ENCODE assay signal across 8 mouse cellular contexts in the genomic region with DNA sequence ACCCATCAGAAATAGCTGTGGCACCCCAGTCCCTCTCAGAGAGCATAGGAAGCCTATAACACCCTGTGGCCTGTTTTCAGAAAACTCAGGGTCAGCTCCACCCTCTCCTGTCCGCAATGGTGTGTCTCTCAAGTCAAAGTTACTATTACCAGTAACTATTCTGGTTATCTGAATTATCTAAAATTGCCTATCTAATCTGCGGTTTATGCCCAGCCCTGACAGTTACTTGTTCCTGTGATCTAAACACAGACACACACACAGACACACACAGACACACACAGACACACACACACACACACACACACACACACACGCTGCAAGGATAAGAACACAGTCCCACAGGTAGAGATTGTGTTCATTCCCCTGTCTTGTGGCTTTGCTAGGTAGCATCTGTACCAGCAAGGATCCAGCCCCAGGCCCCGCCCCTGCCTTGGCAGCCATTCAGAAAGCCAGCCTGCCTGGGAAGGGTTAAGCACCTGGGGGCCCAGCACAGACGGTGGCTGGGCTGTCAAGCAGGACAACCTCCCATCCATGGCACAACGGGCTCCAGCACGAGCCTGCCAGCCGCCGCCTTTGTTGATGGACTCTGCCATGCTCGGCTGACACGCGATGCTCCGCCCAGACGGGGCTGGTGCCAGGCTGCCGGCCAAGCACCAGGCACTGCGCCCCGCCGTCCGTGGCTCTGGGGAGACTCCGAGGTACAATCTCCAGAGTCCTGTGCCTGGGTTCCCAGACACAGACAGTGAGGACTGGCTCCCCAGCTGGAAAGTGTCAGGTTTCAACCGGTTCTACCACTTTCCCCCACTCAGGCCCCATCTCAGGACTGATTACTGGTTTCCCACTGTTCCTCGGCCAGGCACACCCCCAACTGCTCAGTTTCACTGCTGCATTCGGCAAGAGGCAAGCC. TPM values are rescaled to one million over a fixed set of nuclear protein-coding genes. Genes with fewer than 3 reads are reported as not detected.
DNase-seq lines count a peak whose midpoint lies in the region; ATAC-seq and TF ChIP-seq lines count a peak whose summit lies in the region.

No protein-coding gene starts in this region.

- no peak for TF ChIP-seq CTCF in spleen, adult 2 months (IDR thresholded peaks at IDR 0.05; ENCODE audit: extremely low read depth, insufficient read depth, insufficient read length, insufficient replicate concordance)

- peaks cover 85% of the 10 kb centered on the region for H3K4me1 ChIP-seq in intestine, embryonic 14.5 days (replicated peaks; ENCODE audit: control insufficient read depth, insufficient read depth, low read length)
- H3K4me1 ChIP-seq in limb, embryonic 10.5 days: peaks cover 94% of the 10 kb centered on the region
- H3K4me1 ChIP-seq in spleen, adult 2 months (ENCODE audit: control insufficient read depth, insufficient read depth, insufficient read length): peaks cover 56% of the 10 kb centered on the region

- peak overlapping the region; percentile 98 for H3K27ac ChIP-seq in intestine, embryonic 14.5 days (ENCODE audit: low read depth)
- H3K27ac ChIP-seq in limb, embryonic 10.5 days: peak overlapping the region; percentile 90
- peak overlapping the region; percentile 55 for H3K27ac ChIP-seq in spleen, adult 2 months (ENCODE audit: insufficient read depth, low read length)

- H3K4me3 ChIP-seq in intestine, embryonic 14.5 days (ENCODE audit: low read depth, low read length): peak overlapping the region; percentile 37
- peak overlapping the region; percentile 50 for H3K4me3 ChIP-seq in limb, embryonic 10.5 days
- peak overlapping the region; percentile 52; the same call in 1 of the 2 replicates for H3K4me3 ChIP-seq in spleen, adult 2 months (ENCODE audit: extremely low read depth, insufficient read depth, insufficient read length)

- 6% methylated on average over 23 of the region's 23 CpGs for WGBS in intestine, embryonic 14.5 days
- WGBS in limb, embryonic 10.5 days: 5% methylated on average over 23 of the region's 23 CpGs
- 11% methylated on average over 23 of the region's 23 CpGs for WGBS in spleen, adult 2 months

- no peaks in the 10 kb centered on the region for H3K9me3 ChIP-seq in intestine, embryonic 14.5 days (ENCODE audit: control insufficient read depth, low read length)
- H3K9me3 ChIP-seq in limb, embryonic 10.5 days (replicated peaks): no peaks in the 10 kb centered on the region

- peak overlapping the region; percentile 58 for H3K4me2 ChIP-seq in intestine, embryonic 14.5 days (ENCODE audit: low read length)

- peak overlapping the region; percentile 47 for H3K9ac ChIP-seq in intestine, embryonic 14.5 days (ENCODE audit: low read length)

- peak; percentile 86 for ATAC-seq in intestine, embryonic 14.5 days (replicated peaks; ENCODE audit: low FRiP score, low TSS enrichment, low read depth)

- H3K27me3 ChIP-seq in intestine, embryonic 14.5 days (replicated peaks; ENCODE audit: control insufficient read depth, insufficient read depth, low read length): no peaks in the 10 kb centered on the region
- H3K27me3 ChIP-seq in limb, embryonic 10.5 days (ENCODE audit: low read depth, poor library complexity, severe bottlenecking): peaks cover 16% of the 10 kb centered on the region; the same call in 1 of the 2 replicates
- no peaks in the 10 kb centered on the region for H3K27me3 ChIP-seq in spleen, adult 2 months (ENCODE audit: control insufficient read depth, insufficient read depth, low read length)

- peak; percentile 75 for DNase-seq in ovary, adult 18-20 months (ENCODE audit: low spot score)
- DNase-seq in ovary, postnatal 14 days (ENCODE audit: low spot score): no peak
- DNase-seq in embryo, embryonic 10.5 days (ENCODE audit: low spot score): peak; percentile 84
- DNase-seq in gastrocnemius, postnatal 25 days: peak; percentile 78
- DNase-seq in intestine, embryonic 14.5 days (ENCODE audit: low spot score): peak; percentile 94
- peak; percentile 91 for DNase-seq in limb, embryonic 10.5 days (ENCODE audit: low spot score)
- DNase-seq in mesoderm, embryonic 11.5 days (ENCODE audit: low read depth, low spot score): peak; percentile 83
- peak in 1 of 2 experiments; percentile 73 for DNase-seq in spleen, adult 2 months (ENCODE audit: low read depth in 1 of 2, low spot score in 2 of 2)

- no peaks in the 10 kb centered on the region for H3K36me3 ChIP-seq in intestine, embryonic 14.5 days (ENCODE audit: control insufficient read depth, insufficient read depth, low read length)
- H3K36me3 ChIP-seq in limb, embryonic 10.5 days: peaks cover 4% of the 10 kb centered on the region; the same call in 1 of the 2 replicates
- peaks cover 2% of the 10 kb centered on the region; the same call in 1 of the 2 replicates for H3K36me3 ChIP-seq in spleen, adult 2 months (ENCODE audit: control insufficient read depth, insufficient read depth, low read length)

- no peak for TF ChIP-seq POLR2A in spleen, adult 2 months (IDR thresholded peaks at IDR 0.05; ENCODE audit: low read depth, low read length)

RNA-seq across cellular contexts. Expression of gene Bmf, which starts 5.3 kb away (rescaled TPM):
- 1 to 10 TPM; 3.4 to 4.7 TPM for total RNA-seq in gastrocnemius, postnatal 25 days (2021)
- polyA plus RNA-seq in intestine, embryonic 14.5 days (2014; fragmentation: Nextera tagmentation; extraction: Ambion mirVana): 4.9 and 5.0 TPM in 2 replicates
- polyA plus RNA-seq in limb, embryonic 10.5 days (2016; fragmentation: Nextera tagmentation; extraction: Ambion mirVana): 4.2 and 5.5 TPM in 2 replicates
- 24.8 and 32.4 TPM in 2 replicates for polyA plus RNA-seq in spleen, adult 2 months (2012; rRNA removed)

RNA-seq across cellular contexts. Expression of gene Bub1b, which starts 53.9 kb away (rescaled TPM):
- 1 to 10 TPM; 1.0 to 1.2 TPM for total RNA-seq in gastrocnemius, postnatal 25 days (2021)
- polyA plus RNA-seq in intestine, embryonic 14.5 days (2014; fragmentation: Nextera tagmentation; extraction: Ambion mirVana): 81.4 and 94.0 TPM in 2 replicates
- 148 and 168 TPM in 2 replicates for polyA plus RNA-seq in limb, embryonic 10.5 days (2016; fragmentation: Nextera tagmentation; extraction: Ambion mirVana)
- 5.0 and 5.7 TPM in 2 replicates for polyA plus RNA-seq in spleen, adult 2 months (2012; rRNA removed)

Comparison
In these comparisons a context has a peak if more than half of its experiments do, and no peak if none do; other contexts are left out.
1. RNA of gene Bub1b, which starts 53.9 kb away (polyA plus RNA-seq): 148 to 168 TPM in limb, embryonic 10.5 days and 81.4 to 94.0 TPM in intestine, embryonic 14.5 days; 5.0 to 5.7 TPM in spleen, adult 2 months; every median in the first group is over 10 times any median in the second.
2. Peak in every context shown above with its lines, with median percentiles within 50 percentile points of each other: H3K27ac ChIP-seq and H3K4me3 ChIP-seq.